Mouse (Mus musculus): ENCODE measurements around the gene Samd1.

GRCm38 (mm10) chr8:84042066-84042947 lies 44.8 kb downstream of the Samd1 start, which contains the start of gene Il27ra:
- TF ChIP-seq POLR2A (IDR thresholded peaks at IDR 0.05; ENCODE audit: extremely low read depth, insufficient read depth, low read length): no peak
- peak; percentile 49 for TF ChIP-seq CTCF (IDR thresholded peaks at IDR 0.05; ENCODE audit: extremely low read depth, insufficient read depth, low read length)
